8 mouse cellular contexts compared by ENCODE assay signal in genomic region chr4:57320606-57321327, GRCm38 (mm10). TPM values are rescaled to one million over a fixed set of nuclear protein-coding genes. Genes with fewer than 3 reads are reported as not detected.
DNase-seq lines count a peak whose midpoint lies in the region; TF ChIP-seq lines count a peak whose summit lies in the region.

No protein-coding gene starts in this region.

- TF ChIP-seq EP300 in CH12.LX (IDR thresholded peaks at IDR 0.05; ENCODE audit: low read length), result no peak

- TF ChIP-seq CTCF in gastrocnemius, adult 2 months (IDR thresholded peaks at IDR 0.05), result peak; percentile 80
- peak; percentile 58 to 61 for TF ChIP-seq CTCF in CH12.LX (conservative IDR thresholded peaks at IDR 0.05 in 1 of 2, IDR thresholded peaks at IDR 0.05 in 1 of 2; ENCODE audit: low read depth in 2 of 2, low read length in 2 of 2)
- peak; percentile 70 for TF ChIP-seq CTCF in cortical plate, adult 2 months (IDR thresholded peaks at IDR 0.05; ENCODE audit: extremely low read depth, insufficient read depth, low read length)

- H3K9me3 ChIP-seq in CH12.LX (replicated peaks; ENCODE audit: low read length), result no peaks in the 10 kb centered on the region

- H3K9ac ChIP-seq in CH12.LX (ENCODE audit: insufficient read depth, low read depth), result no peak overlapping the region

- no peaks in the 10 kb centered on the region for H3K36me3 ChIP-seq in CH12.LX (replicated peaks in 1 of 2; ENCODE audit: control insufficient read depth in 1 of 2, insufficient read depth in 1 of 2, low read length in 1 of 2)

- no peak for TF ChIP-seq POLR2A in CH12.LX (IDR thresholded peaks at IDR 0.05; ENCODE audit: low read depth, low read length)
- TF ChIP-seq POLR2A in cortical plate, adult 2 months (IDR thresholded peaks at IDR 0.05; ENCODE audit: extremely low read depth, insufficient read depth, low read length), result no peak

- TF ChIP-seq RAD21 in CH12.LX (IDR thresholded peaks at IDR 0.05; ENCODE audit: low read depth, low read length), result peak; percentile 45

- H3K27me3 ChIP-seq in CH12.LX (replicated peaks), result no peaks in the 10 kb centered on the region

- dilution Hi-C loops in CH12.LX (cut with MboI; ENCODE audit: extremely low pct_ligation_motif_present, extremely low pct_unique_long_range_greater_than_20kb, low sequenced_read_pairs), result no loop called here

- H3K4me1 ChIP-seq in CH12.LX (ENCODE audit: control insufficient read depth in 1 of 2, insufficient read depth in 2 of 2), result 0 out of 4 replicates have a peak, but pooled peaks cover 0 to 3% of the 10 kb centered on the region in 2 experiments
- no peaks in the 10 kb centered on the region; the same call in 1 of the 2 replicates for H3K4me1 ChIP-seq in cortical plate, adult 2 months (ENCODE audit: control insufficient read depth, insufficient read depth, low read length)

- no peak overlapping the region for H3K4me3 ChIP-seq in gastrocnemius, adult 2 months
- no peak overlapping the region for H3K4me3 ChIP-seq in CH12.LX (replicated peaks in 1 of 3; ENCODE audit: low read depth in 2 of 3, low read length in 2 of 3, poor library complexity in 1 of 3)
- H3K4me3 ChIP-seq in cortical plate, adult 2 months (ENCODE audit: insufficient read depth, low read length), result no peak overlapping the region

- no peaks in the 10 kb centered on the region for H3K79me2 ChIP-seq in CH12.LX (replicated peaks; ENCODE audit: control insufficient read depth, extremely low read depth, insufficient read depth, poor library complexity, severe bottlenecking)

- no peak overlapping the region for H3K27ac ChIP-seq in gastrocnemius, adult 2 months
- no peak overlapping the region for H3K27ac ChIP-seq in CH12.LX (ENCODE audit: insufficient read depth, low read depth)
- no peak overlapping the region for H3K27ac ChIP-seq in cortical plate, adult 2 months (ENCODE audit: insufficient read depth, low read length)

- H3K4me2 ChIP-seq in CH12.LX (ENCODE audit: insufficient read depth, low read depth, poor library complexity, severe bottlenecking), result no peak overlapping the region

- in situ Hi-C loops in CH12.LX (cut with MboI; ENCODE audit: low pct_ligation_motif_present, low pct_unique_long_range_greater_than_20kb, low sequenced_read_pairs), result no loop called here

- intact Hi-C loops in gastrocnemius, adult 2 months (cut with DNase I), result loop anchor here (2.0 kb wide), 2 partner anchors 256 to 304 kb away; no protein-coding TSS in a partner anchor
- intact Hi-C loops in gastrocnemius, postnatal 36 days (cut with DNase I), result no loop called here
- intact Hi-C loops in heart, postnatal 36 days (cut with DNase I), result loop anchor here (1.0 to 2.0 kb wide), 2 partner anchors 58 to 255 kb away; no protein-coding TSS in a partner anchor
- intact Hi-C loops in left cerebral cortex, postnatal 36 days (cut with DNase I), result no loop called here

- peak; percentile 42 for DNase-seq in gastrocnemius, adult 2 months
- no peak for DNase-seq in gastrocnemius, postnatal 36 days
- DNase-seq in CH12.LX (ENCODE audit: extremely low read depth) (peak; percentile 34), adipocyte (ENCODE audit: low spot score) (no peak)
- DNase-seq in heart, postnatal 36 days, result peak; percentile 45 to 49
- DNase-seq in left cerebral cortex, postnatal 36 days (ENCODE audit: low spot score in 2 of 2), result peak; percentile 39 to 51
- DNase-seq in retina, embryonic 14.5 days (ENCODE audit: low spot score), result peak; percentile 62

TF ChIP-seq in CH12.LX, 34 proteins besides CTCF, POLR2A, EP300 and RAD21:
- TF ChIP-seq MAX (IDR thresholded peaks at IDR 0.05; ENCODE audit: low read length) (no peak), NELFE (IDR thresholded peaks at IDR 0.05; ENCODE audit: low read depth, low read length) (no peak), USF1 (IDR thresholded peaks at IDR 0.05; ENCODE audit: low read depth, low read length) (no peak), KAT2A (IDR thresholded peaks at IDR 0.05; ENCODE audit: insufficient replicate concordance, low read length) (no peak), ZC3H11A (IDR thresholded peaks at IDR 0.05; ENCODE audit: low read depth, low read length) (no peak), GABPA (IDR thresholded peaks at IDR 0.05; ENCODE audit: insufficient replicate concordance, low read depth, low read length) (no peak), ETS1 (conservative IDR thresholded peaks at IDR 0.05; ENCODE audit: low read depth, low read length) (no peak), ELF1 (IDR thresholded peaks at IDR 0.05; ENCODE audit: low read depth, low read length) (no peak), CHD2 (IDR thresholded peaks at IDR 0.05; ENCODE audit: low read length) (no peak), MYC (IDR thresholded peaks at IDR 0.05; ENCODE audit: low read depth, low read length) (no peak), ZKSCAN1 (IDR thresholded peaks at IDR 0.05; ENCODE audit: borderline replicate concordance, low read depth, low read length) (no peak), CHD1 (IDR thresholded peaks at IDR 0.05; ENCODE audit: low read depth, low read length) (no peak), ZMIZ1 (IDR thresholded peaks at IDR 0.05; ENCODE audit: low read depth, low read length) (no peak), NRF1 (IDR thresholded peaks at IDR 0.05; ENCODE audit: low read depth, low read length) (no peak), RCOR1 (conservative IDR thresholded peaks at IDR 0.05; ENCODE audit: low read depth, low read length) (no peak), MXI1 (IDR thresholded peaks at IDR 0.05; ENCODE audit: low read depth, low read length) (no peak), JUN (IDR thresholded peaks at IDR 0.05; ENCODE audit: insufficient read depth, low read depth, low read length) (no peak), E2F4 (IDR thresholded peaks at IDR 0.05; ENCODE audit: insufficient replicate concordance, low read depth, low read length) (no peak), HCFC1 (IDR thresholded peaks at IDR 0.05; ENCODE audit: low read depth, low read length) (no peak)

RNA-seq across cellular contexts. Expression of gene Ptpn3, which starts 19.1 kb away (rescaled TPM):
- total RNA-seq in gastrocnemius, adult 2 months (2021), result 10 to 100 TPM; 29.8 to 77.3 TPM
- 10 to 100 TPM; 37.5 to 41.5 TPM for total RNA-seq in gastrocnemius, postnatal 36 days (2021)
- 0.08 TPM in 1 of 2 replicates, not detected in the other for total RNA-seq in CH12.LX (2012; rRNA removed)
- 0.09 TPM in 1 of 2 replicates, not detected in the other for total RNA-seq in CH12.LX (2014; rRNA removed)
- 0.14 and 0.53 TPM in 2 replicates for polyA plus RNA-seq in CH12.LX (2012; ENCODE audit: insufficient read length, low read depth)
- polyA plus RNA-seq in cortical plate, adult 2 months (2012; rRNA removed), result 25.5 and 28.7 TPM in 2 replicates
- total RNA-seq in heart, postnatal 36 days (2021), result 10 to 100 TPM; 38.6 to 47.2 TPM
- 10 to 100 TPM; 61.6 to 63.8 TPM for total RNA-seq in left cerebral cortex, postnatal 36 days (2021)

Comparison
In these comparisons a context has a peak if more than half of its experiments do, and no peak if none do; other contexts are left out.
1. DNase-seq: peak in gastrocnemius, adult 2 months (single experiment), CH12.LX (single experiment), heart, postnatal 36 days (2 of 2), left cerebral cortex, postnatal 36 days (2 of 2) and retina, embryonic 14.5 days (single experiment); none in gastrocnemius, postnatal 36 days (0 of 2) and adipocyte (single experiment).
2. intact Hi-C loops: an anchor here in gastrocnemius, adult 2 months (2.0 kb wide) and heart, postnatal 36 days (1.0 to 2.0 kb wide); none called in gastrocnemius, postnatal 36 days and left cerebral cortex, postnatal 36 days.
3. RNA of gene Ptpn3, which starts 19.1 kb away (total RNA-seq): 29.8 to 77.3 TPM in gastrocnemius, adult 2 months, 61.6 to 63.8 TPM in left cerebral cortex, postnatal 36 days, 38.6 to 47.2 TPM in heart, postnatal 36 days and 37.5 to 41.5 TPM in gastrocnemius, postnatal 36 days; 0.08 to 0.09 TPM in CH12.LX; every median in the first group is over 10 times any median in the second.
4. Peak in every context shown above with its lines, with median percentiles within 50 percentile points of each other: CTCF ChIP-seq.